Mouse (Mus musculus) CH12.LX (cell line): Measurements from ENCODE around the gene Cirbp. TPM values are rescaled to one million over a fixed set of nuclear protein-coding genes. Genes with fewer than 3 reads are reported as not detected.

Experiments used
- DNase-seq: peaks from one replicate; pipeline ENCODE4 v3.0.0-alpha.2; 2013; ENCODE audit errors: extremely low read depth
- H3K27ac ChIP-seq: 2 replicates; pipeline ENCODE4 v1.5.1; 2012; ENCODE audit warnings: low read depth, mild to moderate bottlenecking, control low read depth, moderate library complexity; ENCODE audit not compliant: insufficient read depth
- H3K27me3 ChIP-seq: replicated peaks from 2 replicates; pipeline ENCODE3; 2012; ENCODE audit warnings: inconsistent platforms
- H3K36me3 ChIP-seq, 2 experiments: replicated peaks in 1 of 2; 2 replicates each; pipeline versions ENCODE3 to v1.6.1; 2012; ENCODE audit warnings: inconsistent platforms in 1 of 2, low read length in 1 of 2, mild to moderate bottlenecking in 1 of 2, mixed read lengths in 1 of 2, moderate library complexity in 1 of 2; ENCODE audit not compliant: control insufficient read depth in 1 of 2, insufficient read depth in 1 of 2
- H3K4me1 ChIP-seq, 2 experiments: 2 replicates each; pipeline ENCODE4 v1.6.1; 2012; ENCODE audit warnings: inconsistent platforms in 1 of 2, moderate library complexity in 1 of 2; ENCODE audit not compliant: insufficient read depth in 2 of 2, control insufficient read depth in 1 of 2
- H3K4me2 ChIP-seq: 2 replicates; pipeline ENCODE4 v1.6.1; 2012; ENCODE audit warnings: low read depth, mild to moderate bottlenecking, control low read depth; ENCODE audit not compliant: poor library complexity, insufficient read depth, severe bottlenecking
- H3K4me3 ChIP-seq, 3 experiments: fragments of 150-350 bp in 1 of 3; sonication (generic) in 1 of 3; replicated peaks in 1 of 3; 2 replicates each; pipeline versions ENCODE3 to v1.5.1; 2011 to 2012; ENCODE audit warnings: low read depth in 2 of 3, low read length in 2 of 3, mild to moderate bottlenecking in 2 of 3, moderate library complexity in 2 of 3, control low read depth in 1 of 3, improper control_type of control experiment in 1 of 3, inconsistent platforms in 1 of 3, mixed read lengths in 1 of 3; ENCODE audit not compliant: poor library complexity in 1 of 3
- H3K79me2 ChIP-seq: replicated peaks from 2 replicates; pipeline ENCODE4 v1.6.1; 2012; ENCODE audit warnings: mild to moderate bottlenecking, moderate library complexity; ENCODE audit not compliant: control insufficient read depth, poor library complexity, insufficient read depth, severe bottlenecking; ENCODE audit errors: extremely low read depth
- H3K9ac ChIP-seq: 2 replicates; pipeline ENCODE4 v1.6.1; 2012; ENCODE audit warnings: low read depth, mild to moderate bottlenecking, control low read depth, moderate library complexity; ENCODE audit not compliant: insufficient read depth
- H3K9me3 ChIP-seq: replicated peaks from 2 replicates; pipeline ENCODE3; 2012; ENCODE audit warnings: low read length, inconsistent platforms, mixed read lengths
- BHLHE40 ChIP-seq: IDR thresholded peaks from 2 replicates; pipeline ENCODE4 v1.6.1; 2011; ENCODE audit warnings: mild to moderate bottlenecking, low read depth, low read length, improper control_type of control experiment
- CTCF ChIP-seq, 2 experiments: IDR thresholded peaks in 1 of 2; conservative IDR thresholded peaks in 1 of 2; 2 replicates each; pipeline ENCODE4 v1.5.1; 2011 to 2012; ENCODE audit warnings: low read depth in 2 of 2, low read length in 2 of 2, improper control_type of control experiment in 1 of 2, inconsistent platforms in 1 of 2, mild to moderate bottlenecking in 1 of 2, moderate library complexity in 1 of 2
- E2F4 ChIP-seq: IDR thresholded peaks from 2 replicates; pipeline ENCODE4 v1.6.1; 2011; ENCODE audit warnings: low read depth, low read length, improper control_type of control experiment; ENCODE audit not compliant: insufficient replicate concordance
- ELF1 ChIP-seq: IDR thresholded peaks from 2 replicates; pipeline ENCODE4 v1.6.1; 2014; ENCODE audit warnings: low read depth, mild to moderate bottlenecking, inconsistent platforms, low read length, improper control_type of control experiment
- GABPA ChIP-seq: IDR thresholded peaks from 2 replicates; pipeline ENCODE4 v1.6.1; 2012; ENCODE audit warnings: low read depth, low read length, improper control_type of control experiment, inconsistent platforms; ENCODE audit not compliant: insufficient replicate concordance
- HCFC1 ChIP-seq: IDR thresholded peaks from 2 replicates; pipeline ENCODE4 v1.6.1; 2012; ENCODE audit warnings: low read depth, mild to moderate bottlenecking, inconsistent platforms, low read length, improper control_type of control experiment
- IRF4 ChIP-seq: IDR thresholded peaks from 2 replicates; pipeline ENCODE4 v1.6.1; 2014; ENCODE audit warnings: low read depth, mild to moderate bottlenecking, inconsistent platforms, low read length, improper control_type of control experiment
- JUND ChIP-seq: conservative IDR thresholded peaks from 2 replicates; pipeline ENCODE4 v1.6.1; 2011; ENCODE audit warnings: low read depth, low read length, improper control_type of control experiment
- KAT2A ChIP-seq: IDR thresholded peaks from 2 replicates; pipeline ENCODE4 v1.6.1; 2012; ENCODE audit warnings: low read length, improper control_type of control experiment, inconsistent platforms; ENCODE audit not compliant: insufficient replicate concordance
- MAFK ChIP-seq: IDR thresholded peaks from 2 replicates; pipeline ENCODE4 v1.6.1; 2011; ENCODE audit warnings: low read length, improper control_type of control experiment; ENCODE audit not compliant: insufficient replicate concordance
- MAZ ChIP-seq: IDR thresholded peaks from 2 replicates; pipeline ENCODE4 v1.6.1; 2012; ENCODE audit warnings: low read depth, mild to moderate bottlenecking, inconsistent platforms, low read length, improper control_type of control experiment, moderate library complexity
- MEF2A ChIP-seq: IDR thresholded peaks from 2 replicates; pipeline ENCODE4 v1.6.1; 2014; ENCODE audit warnings: low read depth, mild to moderate bottlenecking, inconsistent platforms, low read length, improper control_type of control experiment, borderline replicate concordance
- NELFE ChIP-seq: IDR thresholded peaks from 2 replicates; pipeline ENCODE4 v1.6.1; 2011; ENCODE audit warnings: low read depth, low read length, improper control_type of control experiment
- NRF1 ChIP-seq: IDR thresholded peaks from 2 replicates; pipeline ENCODE4 v1.6.1; 2014; ENCODE audit warnings: low read depth, mild to moderate bottlenecking, inconsistent platforms, low read length, improper control_type of control experiment, moderate library complexity
- PAX5 ChIP-seq: IDR thresholded peaks from 2 replicates; pipeline ENCODE4 v1.6.1; 2012; ENCODE audit warnings: low read length, inconsistent platforms, mixed read lengths
- RAD21 ChIP-seq: IDR thresholded peaks from 2 replicates; pipeline ENCODE4 v1.6.1; 2011; ENCODE audit warnings: low read depth, mild to moderate bottlenecking, low read length, improper control_type of control experiment, moderate library complexity
- SIN3A ChIP-seq: IDR thresholded peaks from 2 replicates; pipeline ENCODE4 v1.6.1; 2012; ENCODE audit warnings: low read length, improper control_type of control experiment, inconsistent platforms
- SMC3 ChIP-seq: IDR thresholded peaks from 2 replicates; pipeline ENCODE4 v1.6.1; 2011; ENCODE audit warnings: low read depth, low read length, improper control_type of control experiment
- TBP ChIP-seq: conservative IDR thresholded peaks from 2 replicates; pipeline ENCODE4 v1.6.1; 2011; ENCODE audit warnings: low read depth, low read length, improper control_type of control experiment
- TCF12 ChIP-seq: IDR thresholded peaks from 2 replicates; pipeline ENCODE4 v1.6.1; 2014; ENCODE audit warnings: low read depth, mild to moderate bottlenecking, inconsistent platforms, low read length, improper control_type of control experiment
- UBTF ChIP-seq: IDR thresholded peaks from 2 replicates; pipeline ENCODE4 v1.6.1; 2012; ENCODE audit warnings: low read depth, mild to moderate bottlenecking, inconsistent platforms, low read length, improper control_type of control experiment, moderate library complexity
- USF1 ChIP-seq: IDR thresholded peaks from 2 replicates; pipeline ENCODE4 v1.6.1; 2014; ENCODE audit warnings: low read depth, mild to moderate bottlenecking, inconsistent platforms, low read length, improper control_type of control experiment
- USF2 ChIP-seq: conservative IDR thresholded peaks from 2 replicates; pipeline ENCODE4 v1.6.1; 2011; ENCODE audit warnings: low read depth, low read length, improper control_type of control experiment
- ZC3H11A ChIP-seq: IDR thresholded peaks from 2 replicates; pipeline ENCODE4 v1.6.1; 2012; ENCODE audit warnings: low read depth, mild to moderate bottlenecking, inconsistent platforms, low read length, improper control_type of control experiment
- ZKSCAN1 ChIP-seq: IDR thresholded peaks from 2 replicates; pipeline ENCODE4 v1.6.1; 2012; ENCODE audit warnings: low read depth, inconsistent platforms, low read length, improper control_type of control experiment, borderline replicate concordance
- dilution Hi-C: fragments of 300-500 bp; cut with MboI; formaldehyde crosslinking; loops from 2 replicates; pipeline ENCODE4 v1.14.3; 2020; ENCODE audit warnings: low sequenced_read_pairs; ENCODE audit not compliant: extremely low pct_unique_long_range_greater_than_20kb, extremely low pct_ligation_motif_present
- in situ Hi-C: fragments of 300-500 bp; cut with MboI; formaldehyde crosslinking; loops from 3 replicates; pipeline ENCODE4 v1.14.3; 2019; ENCODE audit warnings: low sequenced_read_pairs, low pct_ligation_motif_present, low pct_unique_long_range_greater_than_20kb, mixed read lengths
- polyA plus RNA-seq: library from polyadenylated mRNA; unstranded; fragments of >175 nt; gene quantifications from 2 replicates; pipeline ENCODE4 v1.2.1, GENCODE M21; 2012; ENCODE audit warnings: low read depth; ENCODE audit not compliant: insufficient read length
- total RNA-seq, 2 experiments: library from RNA; depleted of rRNA; stranded (reverse); fragments of 300-350 nt in 1 of 2; fragments of >200 nt in 1 of 2; gene quantifications; 2 replicates each; pipeline ENCODE4 v1.2.3; 2012 to 2014

Cirbp gene
- total and polyA plus RNA-seq, 3 experiments, result 27.0 to 40.2 (median 34.4) TPM

GRCm38 (mm10) chr10:80174705-80175104 is 8.9 kb downstream of the Cirbp start:
- Histone ChIP-seq H3K79me2 (peaks cover 3% of the 10 kb centered on the region), H3K27ac (no peak overlapping the region), H3K4me2 (no peak overlapping the region), H3K27me3 (peaks cover 11% of the 10 kb centered on the region), H3K9ac (no peak overlapping the region), H3K9me3 (no peaks in the 10 kb centered on the region), H3K4me3 (no peak overlapping the region), H3K4me1 (peaks cover 27 to 62% of the 10 kb centered on the region in 2 experiments), H3K36me3 (peaks cover 26 to 47% of the 10 kb centered on the region in 2 experiments)
- TF ChIP-seq PAX5 (no peak), JUND (no peak), NELFE (0 out of 2 replicates have a peak, but pooled peaks have one; percentile 36), KAT2A (no peak), RAD21 (peak; percentile 10), BHLHE40 (0 out of 2 replicates have a peak, but pooled peaks have one; percentile 13), MAZ (0 out of 2 replicates have a peak, but pooled peaks have one; percentile 40), ELF1 (0 out of 2 replicates have a peak, but pooled peaks have one; percentile 31), CTCF (conservative IDR thresholded peaks at IDR 0.05 in 1 of 2, IDR thresholded peaks at IDR 0.05 in 1 of 2; ENCODE audit: low read depth in 2 of 2, low read length in 2 of 2) (peak; percentile 51 to 74), NRF1 (0 out of 2 replicates have a peak, but pooled peaks have one; percentile 22), SIN3A (0 out of 2 replicates have a peak, but pooled peaks have one; percentile 29), SMC3 (peak; percentile 39)
- in situ Hi-C loops (loop anchor here (5.0 kb wide), 2 partner anchors 73 to 173 kb away; partner anchors contain the start of genes Adamtsl5 and Ndufs7), dilution Hi-C loops (no loop called here)
- peak; percentile 80 for DNase-seq

DNA sequence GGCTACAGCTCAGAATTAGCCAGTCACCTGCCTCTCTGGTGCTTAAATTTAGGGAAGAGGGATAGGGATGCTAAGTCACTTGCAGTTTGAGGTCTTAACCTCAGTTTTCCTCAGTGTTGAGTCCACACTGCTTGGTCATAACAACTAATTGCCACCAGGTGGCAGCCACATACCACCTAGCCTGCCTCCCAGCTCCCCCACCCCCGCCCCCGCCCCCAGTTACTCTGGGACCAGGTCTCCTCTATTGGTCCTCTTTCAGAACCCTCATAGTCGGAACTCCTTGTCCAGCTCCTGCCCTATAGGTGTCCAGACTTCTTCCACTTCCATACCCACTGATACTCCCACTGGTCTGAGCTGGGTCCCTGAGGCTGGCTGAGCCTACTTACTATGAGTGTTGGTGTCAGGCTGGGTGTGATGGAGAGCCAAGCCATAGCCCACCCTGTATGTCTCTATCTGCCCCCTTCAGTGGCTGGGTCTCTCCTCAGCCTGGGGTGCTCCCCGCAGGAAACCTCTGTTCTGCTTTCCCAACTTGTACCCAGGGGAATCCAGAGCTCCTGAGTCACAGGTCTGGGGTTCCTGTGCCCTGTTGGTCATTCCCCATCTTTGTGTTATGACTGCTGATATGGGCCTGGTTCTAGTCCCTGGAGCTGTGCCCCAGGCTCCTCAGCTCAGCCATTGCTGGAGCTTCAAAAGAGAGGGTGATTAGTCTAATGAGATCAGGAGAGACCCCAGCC is 9.9 kb downstream of the Cirbp start:
- peaks cover 16 to 37% of the 10 kb centered on the region in 2 experiments for H3K36me3 ChIP-seq
- H3K4me1 ChIP-seq, result peaks cover 27 to 69% of the 10 kb centered on the region in 2 experiments
- in situ Hi-C loops (loop anchor here (5.0 kb wide), 2 partner anchors 72 to 172 kb away; partner anchors contain the start of genes Adamtsl5 and Ndufs7), dilution Hi-C loops (no loop called here)
- H3K9me3 ChIP-seq, result no peaks in the 10 kb centered on the region
- no peak overlapping the region for H3K27ac ChIP-seq
- H3K9ac ChIP-seq, result no peak overlapping the region
- peak; percentile 57 for DNase-seq
- H3K79me2 ChIP-seq, result no peaks in the 10 kb centered on the region
- peaks cover 21% of the 10 kb centered on the region for H3K27me3 ChIP-seq
- H3K4me2 ChIP-seq, result no peak overlapping the region
- TF ChIP-seq USF2, result no peak
- no peak for TF ChIP-seq NELFE
- peak; percentile 68 for TF ChIP-seq SMC3
- no peak for TF ChIP-seq E2F4
- no peak for TF ChIP-seq MEF2A
- TF ChIP-seq UBTF, result no peak
- no peak for TF ChIP-seq ELF1
- no peak for TF ChIP-seq GABPA
- TF ChIP-seq PAX5, result no peak
- no peak for TF ChIP-seq IRF4
- no peak for TF ChIP-seq JUND
- TF ChIP-seq TCF12, result no peak
- TF ChIP-seq ZC3H11A, result no peak
- no peak for TF ChIP-seq ZKSCAN1
- peak; percentile 54; the same call in 1 of the 2 replicates for TF ChIP-seq MAZ
- no peak for TF ChIP-seq USF1
- no peak for TF ChIP-seq HCFC1
- no peak for TF ChIP-seq TBP
- peak; percentile 67 for TF ChIP-seq RAD21
- TF ChIP-seq MAFK, result no peak
- TF ChIP-seq CTCF (conservative IDR thresholded peaks at IDR 0.05 in 1 of 2, IDR thresholded peaks at IDR 0.05 in 1 of 2; ENCODE audit: low read depth in 2 of 2, low read length in 2 of 2), result peak; percentile 68 to 76
- TF ChIP-seq, all 38 proteins: peak for 4
- H3K4me3 ChIP-seq, result no peak overlapping the region
